Mouse (Mus musculus): ENCODE data around the gene Gprc5c. TPM values are rescaled to one million over a fixed set of nuclear protein-coding genes. Genes with fewer than 3 reads are reported as not detected.

Gprc5c gene
- total RNA-seq, 2 experiments from 2014 or later, result 4.0 to 5.4 TPM

DNA sequence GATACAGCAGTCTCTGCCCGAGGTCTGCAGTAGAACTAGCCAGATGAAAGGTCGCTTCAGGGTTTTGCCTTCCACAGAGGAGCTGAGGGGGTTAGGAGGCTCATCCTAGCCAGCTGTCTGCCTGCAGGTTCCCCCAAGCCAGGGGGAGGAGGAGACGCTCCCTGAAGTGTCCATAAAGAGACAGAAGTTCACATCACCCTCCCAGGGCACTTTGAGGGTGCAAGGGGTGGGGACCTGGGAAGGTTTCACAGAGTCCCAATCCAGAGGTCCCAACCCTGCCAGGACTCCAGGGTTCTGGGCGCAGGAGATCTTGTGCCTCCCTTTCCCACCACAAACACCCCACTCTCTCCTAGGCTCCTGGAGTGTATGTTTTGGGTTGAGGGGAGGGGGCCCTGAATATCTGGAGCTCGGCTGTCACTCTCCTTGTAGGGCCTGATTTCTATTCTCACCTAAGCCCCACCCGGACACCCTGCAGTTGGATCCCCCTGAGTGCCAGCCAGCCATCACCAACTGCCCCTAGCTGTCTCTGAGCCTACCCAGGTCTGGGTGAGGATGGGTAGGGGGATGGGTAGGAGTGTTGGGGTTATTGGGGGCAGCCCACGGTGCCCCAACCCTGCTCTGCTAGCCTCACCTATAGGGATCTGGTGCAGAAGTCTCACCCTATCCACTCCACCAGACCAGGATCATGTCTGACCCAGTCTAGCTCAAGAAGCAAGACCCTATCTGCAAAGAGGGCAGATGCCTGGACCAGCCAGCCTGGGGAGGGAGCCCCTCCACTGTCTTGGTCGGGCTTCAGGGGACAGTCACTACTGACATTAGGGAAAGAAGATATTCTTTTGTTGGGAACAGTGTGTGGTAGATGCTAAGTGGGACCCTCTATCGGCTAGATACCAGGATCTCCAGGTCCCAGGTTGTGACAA, 23.5 kb downstream of the Gprc5c start:
- no peak overlapping the region for H3K27ac ChIP-seq
- no peak overlapping the region for H3K4me3 ChIP-seq
- intact Hi-C loops (cut with DNase I), result no loop called here
- no peak for TF ChIP-seq CTCF (IDR thresholded peaks at IDR 0.05)
- no peak for DNase-seq (ENCODE audit: extremely low spot score in 1 of 2, low spot score in 2 of 2)

DNA sequence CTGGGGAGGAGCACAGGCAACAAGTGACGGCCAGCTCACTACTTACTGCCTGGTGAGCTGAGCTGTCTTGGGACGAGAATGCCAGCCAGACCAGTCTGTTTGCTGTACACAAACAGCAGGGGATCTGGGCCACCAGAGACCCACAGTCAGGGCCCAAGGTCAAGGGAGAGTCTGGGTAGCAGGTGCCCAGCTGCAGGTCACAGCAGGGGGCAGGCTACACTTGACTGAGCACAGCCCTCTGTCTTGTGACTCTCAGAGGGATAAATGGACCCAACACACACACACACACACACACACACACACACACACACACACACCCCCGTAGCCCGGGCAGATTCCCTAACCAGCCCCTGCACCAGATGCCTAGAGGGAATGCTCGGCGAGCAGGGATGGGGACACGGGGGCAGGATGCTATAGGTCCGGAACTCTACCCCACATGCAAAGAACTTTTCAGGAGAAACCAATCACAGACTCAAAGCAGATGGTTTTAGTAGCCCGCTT, 24.4 kb downstream of the Gprc5c start:
- Histone ChIP-seq H3K4me3 (no peak overlapping the region), H3K27ac (no peak overlapping the region)
- intact Hi-C loops (cut with DNase I), result no loop called here
- DNase-seq (ENCODE audit: extremely low spot score in 1 of 2, low spot score in 2 of 2), result no peak
- no peak for TF ChIP-seq CTCF (IDR thresholded peaks at IDR 0.05)

DNA sequence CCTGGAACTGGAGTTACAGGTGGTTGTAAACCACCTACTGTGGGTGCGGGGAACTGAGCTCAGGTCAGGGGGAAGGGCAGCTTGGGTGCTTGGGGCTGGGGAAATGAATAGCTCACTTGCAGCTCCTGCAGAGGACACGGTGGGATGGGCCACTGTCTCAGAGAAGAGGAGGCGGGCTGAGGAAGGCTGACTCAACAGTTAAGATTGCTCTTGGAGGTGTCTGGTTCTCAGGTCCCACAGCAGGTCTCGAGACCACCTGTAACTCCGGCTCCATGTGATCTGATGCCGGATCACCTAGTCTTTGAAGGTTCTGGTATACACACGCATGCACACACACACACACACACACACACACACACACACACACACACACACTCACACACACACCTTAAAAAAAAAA, 25.2 kb downstream of the Gprc5c start:
- DNase-seq (ENCODE audit: extremely low spot score in 1 of 2, low spot score in 2 of 2), result no peak
- intact Hi-C loops (cut with DNase I), result no loop called here
- Histone ChIP-seq H3K4me3 (no peak overlapping the region), H3K27ac (no peak overlapping the region)
- no peak for TF ChIP-seq CTCF (IDR thresholded peaks at IDR 0.05)

DNA sequence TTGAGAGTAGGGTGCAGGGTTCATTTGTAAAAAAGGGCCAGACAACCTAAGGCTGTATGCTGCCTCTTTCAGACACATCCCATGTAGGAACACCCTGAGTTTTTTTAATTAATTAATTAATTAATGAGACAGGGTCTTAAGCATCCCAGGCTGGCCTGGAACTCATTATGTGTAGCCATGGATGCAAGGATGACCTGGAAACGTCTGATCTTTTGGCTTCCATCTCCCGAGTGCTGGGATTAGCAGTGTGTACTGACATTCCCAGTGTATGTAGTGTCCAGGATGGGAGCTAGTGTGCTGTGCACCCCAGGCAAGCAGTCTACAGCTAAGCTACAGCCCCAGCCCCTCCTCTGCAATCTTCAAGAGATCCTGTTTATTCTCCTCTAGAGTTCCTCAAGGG, 25.7 kb downstream of the Gprc5c start:
- Histone ChIP-seq H3K27ac (no peak overlapping the region), H3K4me3 (no peak overlapping the region)
- TF ChIP-seq CTCF (IDR thresholded peaks at IDR 0.05), result no peak
- intact Hi-C loops (cut with DNase I), result loop anchor here (1.0 kb wide), 1 partner anchor 64 kb away; no protein-coding TSS in a partner anchor
- DNase-seq (ENCODE audit: extremely low spot score in 1 of 2, low spot score in 2 of 2), result no peak

DNA sequence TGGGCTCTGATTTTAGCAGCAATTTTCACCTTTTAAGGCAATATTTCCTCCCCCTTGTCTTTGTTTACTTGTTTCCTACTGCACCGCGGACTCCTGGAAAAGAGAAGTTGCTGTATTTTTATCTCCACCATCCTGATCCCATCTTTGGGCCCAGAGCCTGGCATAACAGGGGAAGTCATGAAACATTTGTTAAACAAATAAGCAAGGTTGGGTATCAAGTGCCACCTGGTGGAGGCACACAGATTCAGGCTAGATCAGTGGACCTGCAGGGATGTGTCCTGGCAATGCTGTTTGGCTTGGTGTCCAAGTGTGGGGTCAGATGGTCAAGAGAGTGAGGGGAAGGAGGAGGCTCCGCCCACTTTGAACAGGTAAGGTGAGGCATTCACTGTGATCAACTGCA, 26.2 kb downstream of the Gprc5c start:
- peak; percentile 69 for TF ChIP-seq CTCF (IDR thresholded peaks at IDR 0.05)

DNA sequence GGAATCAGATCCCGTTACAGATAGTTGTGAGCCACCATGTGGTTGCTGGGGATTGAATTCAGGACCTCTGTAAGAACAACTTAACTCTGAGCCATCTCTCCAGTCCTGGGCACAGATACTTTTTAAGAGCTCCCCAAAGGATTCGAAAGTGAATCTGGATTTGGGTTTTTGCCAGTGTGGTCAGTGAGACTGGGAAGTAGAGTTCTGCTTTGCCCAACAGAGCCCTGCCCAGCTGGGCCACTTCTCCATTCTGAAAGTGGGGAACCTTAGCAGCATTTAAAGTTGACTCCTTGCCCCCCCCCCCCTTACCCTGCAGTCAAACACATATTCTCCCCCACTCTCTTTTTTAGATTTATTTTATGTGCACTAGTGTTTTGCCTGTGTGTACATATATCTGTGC, 28.7 kb downstream of the Gprc5c start:
- Histone ChIP-seq H3K27ac (no peak overlapping the region), H3K4me3 (no peak overlapping the region)
- no peak for TF ChIP-seq CTCF (IDR thresholded peaks at IDR 0.05)
- intact Hi-C loops (cut with DNase I), result loop anchor here (1.0 kb wide), 1 partner anchor 34 kb away; no protein-coding TSS in a partner anchor
- no peak for DNase-seq (ENCODE audit: extremely low spot score in 1 of 2, low spot score in 2 of 2)

More for the DNA sequence above, 26.2 kb downstream of the Gprc5c start:
- Histone ChIP-seq H3K4me3 (no peak overlapping the region), H3K27ac (no peak overlapping the region)
- peak; percentile 35 to 56 for DNase-seq (ENCODE audit: extremely low spot score in 1 of 2, low spot score in 2 of 2)
- intact Hi-C loops (cut with DNase I), result loop anchor here (1.0 kb wide), 1 partner anchor 65 kb away; no protein-coding TSS in a partner anchor

DNA sequence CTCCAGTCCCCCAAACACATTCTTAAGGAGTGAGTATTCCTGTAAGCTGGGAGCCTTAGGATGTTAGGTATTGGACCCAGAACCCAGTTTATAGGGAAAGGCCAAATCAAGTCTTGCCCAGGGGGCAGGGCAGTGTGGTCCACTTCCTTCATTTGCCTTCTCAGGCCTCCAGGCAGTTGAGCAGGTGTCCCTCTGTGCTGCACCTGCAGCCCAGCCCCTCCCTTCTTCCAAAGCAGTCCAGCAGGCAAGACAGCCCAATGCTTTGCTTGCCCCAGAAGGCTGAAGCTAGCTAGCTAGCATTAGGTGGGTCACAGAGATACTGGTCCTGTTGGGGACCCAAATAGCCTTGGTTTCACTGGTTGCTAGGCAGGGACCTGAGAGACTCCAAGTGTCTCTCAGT, 29.2 kb downstream of the Gprc5c start:
- no peak for TF ChIP-seq CTCF (IDR thresholded peaks at IDR 0.05)
- DNase-seq (ENCODE audit: extremely low spot score in 1 of 2, low spot score in 2 of 2), result no peak
- no peak overlapping the region for H3K4me3 ChIP-seq
- intact Hi-C loops (cut with DNase I), result loop anchor here (1.0 kb wide), 1 partner anchor 33 kb away; no protein-coding TSS in a partner anchor
- H3K27ac ChIP-seq, result no peak overlapping the region

DNA sequence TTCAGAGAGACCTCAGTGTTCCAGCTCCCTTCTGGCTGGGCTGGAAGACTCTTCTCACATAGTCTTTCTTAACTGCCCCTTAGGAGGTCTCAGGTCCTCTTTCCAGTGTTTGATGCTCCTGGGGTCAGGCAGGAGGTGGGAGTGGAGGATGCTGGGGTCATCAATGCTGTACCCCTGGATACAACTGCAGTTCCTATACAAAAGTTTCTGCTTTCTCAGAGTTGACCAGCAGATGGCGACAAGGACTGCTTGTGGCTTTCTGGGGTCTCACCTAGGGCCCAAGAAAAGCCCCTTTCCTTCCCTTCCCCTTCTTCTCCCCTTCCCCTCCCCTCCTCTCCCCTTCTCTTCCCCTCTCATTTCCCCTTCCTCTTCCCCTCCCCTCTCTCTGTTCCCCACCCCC, 29.6 kb downstream of the Gprc5c start:
- peak; percentile 19 to 41 for DNase-seq (ENCODE audit: extremely low spot score in 1 of 2, low spot score in 2 of 2)
- intact Hi-C loops (cut with DNase I), result loop anchor here (1.0 kb wide), 1 partner anchor 33 kb away; no protein-coding TSS in a partner anchor
- Histone ChIP-seq H3K27ac (no peak overlapping the region), H3K4me3 (no peak overlapping the region)
- peak; percentile 69 for TF ChIP-seq CTCF (IDR thresholded peaks at IDR 0.05)

DNA sequence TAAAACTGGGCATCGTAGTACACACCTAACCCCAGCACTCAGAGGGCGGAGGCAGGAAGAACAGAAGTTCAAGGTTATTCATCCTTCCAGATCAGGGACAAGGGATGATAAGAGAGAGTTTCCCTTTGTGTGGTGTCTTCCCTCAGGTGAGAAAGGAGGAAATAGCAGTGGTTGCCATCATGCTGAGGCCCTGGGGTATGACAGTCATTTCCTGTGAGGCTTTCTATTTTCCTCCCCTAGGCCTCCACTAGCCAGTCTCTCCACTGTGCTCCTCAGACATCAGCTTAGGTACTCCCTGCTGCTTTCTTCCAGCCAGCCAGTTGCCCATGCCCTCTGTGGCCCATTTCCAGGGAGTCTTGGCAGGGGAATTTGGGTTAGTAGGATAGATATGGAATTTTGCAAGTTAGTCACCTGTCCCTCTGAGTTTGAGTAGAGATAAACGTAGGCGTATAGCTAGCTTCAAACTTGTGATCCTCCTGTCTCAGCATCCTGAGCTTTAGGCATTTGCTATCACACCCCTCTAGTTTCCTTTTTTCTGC, 32.4 kb downstream of the Gprc5c start:
- no peak for DNase-seq (ENCODE audit: extremely low spot score in 1 of 2, low spot score in 2 of 2)
- intact Hi-C loops (cut with DNase I), result no loop called here
- TF ChIP-seq CTCF (IDR thresholded peaks at IDR 0.05), result no peak
- Histone ChIP-seq H3K4me3 (no peak overlapping the region), H3K27ac (no peak overlapping the region)

DNA sequence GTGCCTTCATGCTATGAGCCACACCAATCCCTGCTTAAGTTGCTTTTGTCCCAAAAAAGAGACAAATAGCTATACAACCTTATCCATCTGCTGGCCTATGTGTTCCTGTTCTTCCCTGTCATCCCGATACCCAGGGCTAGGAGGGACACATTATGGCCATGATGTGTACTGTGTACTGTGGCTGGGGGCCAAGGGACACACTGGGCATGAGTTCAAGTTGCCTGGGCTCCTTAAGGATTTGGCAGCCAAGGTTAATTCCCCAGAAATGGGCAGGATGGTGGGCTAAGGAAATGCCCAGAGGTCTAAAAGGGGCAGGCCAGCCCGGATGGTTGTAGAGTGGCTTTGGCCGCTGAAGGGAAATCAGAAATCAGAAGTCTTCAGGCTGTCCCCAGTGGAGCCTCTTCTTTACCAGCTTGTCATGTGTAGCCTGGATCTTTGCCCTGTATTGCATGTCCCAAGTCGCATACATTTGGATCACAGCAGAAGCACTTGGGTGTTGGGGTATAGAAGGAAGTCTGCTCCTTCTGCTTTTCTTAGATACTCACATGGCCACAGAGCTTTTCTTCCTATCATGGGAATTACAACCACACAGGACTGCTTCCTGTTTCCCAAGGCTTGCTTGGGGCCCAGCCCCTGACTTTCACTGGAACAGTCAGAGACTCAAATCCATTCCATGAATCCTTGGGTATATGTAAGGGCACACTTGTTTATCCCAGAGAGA, 33.6 kb downstream of the Gprc5c start:
- DNase-seq (ENCODE audit: extremely low spot score in 1 of 2, low spot score in 2 of 2), result no peak
- H3K4me3 ChIP-seq, result no peak overlapping the region
- no peak overlapping the region for H3K27ac ChIP-seq
- intact Hi-C loops (cut with DNase I), result no loop called here
- no peak for TF ChIP-seq CTCF (IDR thresholded peaks at IDR 0.05)

DNA sequence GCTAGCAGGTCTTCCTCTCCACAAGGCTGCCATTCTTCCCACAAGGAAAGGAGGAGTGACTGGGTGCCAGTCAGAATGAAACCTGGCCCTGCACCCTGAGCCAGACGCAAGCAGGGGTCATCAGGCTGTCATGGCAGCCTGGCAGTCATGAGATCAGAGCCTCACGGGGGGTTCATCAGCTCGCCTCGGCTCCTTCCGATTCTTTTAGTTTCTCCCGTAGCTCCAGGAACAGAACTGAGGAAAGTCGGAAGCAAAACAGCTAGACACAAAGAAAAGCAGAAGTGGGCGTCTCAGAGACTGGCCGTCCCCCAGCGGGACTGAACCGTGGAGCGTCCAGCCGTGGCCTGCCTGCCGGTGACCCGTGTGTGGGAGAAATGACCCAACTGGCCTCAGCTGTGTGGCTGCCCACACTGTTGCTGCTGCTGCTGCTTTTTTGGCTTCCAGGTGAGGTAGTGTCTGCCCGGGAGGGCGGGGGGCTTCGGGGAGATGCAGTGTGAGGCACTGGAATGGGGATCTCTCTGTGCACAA, 39.1 kb downstream of the Gprc5c start, which contains the start of gene Cd300a:
Gene Cd300a, plus strand, starts transcription at position 51 of the 528 bp plus-strand sequence.
- no peak for DNase-seq (ENCODE audit: extremely low spot score in 1 of 2, low spot score in 2 of 2)
- Histone ChIP-seq H3K4me3 (no peak within 1 kb of the TSS), H3K27ac (no peak within 1 kb of the TSS)
- intact Hi-C loops (cut with DNase I), result no loop called here
- TF ChIP-seq CTCF (IDR thresholded peaks at IDR 0.05), result no peak

Measured in left cerebral cortex, adult 2 months (tissue).